Mouse (Mus musculus) liver, postnatal 0 days (tissue): ENCODE data around the gene Zfp292.

Source experiments
- CTCF ChIP-seq: sonication (generic); IDR thresholded peaks from 2 replicates; pipeline ENCODE4 v1.5.1; 2016; ENCODE audit warnings: antibody characterized with exemption, low read depth
- EP300 ChIP-seq: IDR thresholded peaks from 2 replicates; pipeline ENCODE4 v1.6.1; 2016; ENCODE audit warnings: antibody characterized with exemption, low read depth, mild to moderate bottlenecking

DNA sequence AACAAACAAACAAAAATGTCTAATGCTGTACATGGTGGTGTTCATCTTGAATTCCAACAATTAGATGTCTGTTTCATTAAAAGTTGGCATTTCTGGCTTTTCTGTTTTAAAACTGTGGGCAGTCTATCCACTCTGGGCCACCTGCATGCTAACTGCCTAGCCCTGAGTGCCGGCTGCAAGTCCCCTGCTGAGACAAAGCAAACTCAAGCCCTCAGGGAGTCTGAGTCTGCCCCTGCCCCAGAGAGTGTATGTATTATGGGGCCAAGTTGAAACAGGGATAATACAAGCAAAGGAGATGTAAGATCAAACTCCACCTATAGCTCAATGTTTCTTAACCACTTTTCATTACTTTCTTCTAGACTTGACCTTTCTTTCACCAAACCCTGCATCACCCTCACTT, 26.8 kb downstream of the Zfp292 start:
- no peak for TF ChIP-seq CTCF
- no peak for TF ChIP-seq EP300
